Mouse (Mus musculus) hindbrain, embryonic 11.5 days (tissue): Measurements from ENCODE around the gene Sgsm3. TPM values are rescaled to one million over a fixed set of nuclear protein-coding genes. Genes with fewer than 3 reads are reported as not detected.
A peak's percentile ranks its signal among the peaks of the same experiment; 100 is the strongest.

Experiments
- ATAC-seq: fragments of 200-750 bp; cut with Nextera tagmentation; 2 replicates; pipeline ENCODE4 v1.8.0; 2017; ENCODE audit warnings: mild to moderate bottlenecking, moderate TSS enrichment, moderate library complexity; ENCODE audit not compliant: low FRiP score
- DNase-seq: peaks from one replicate; pipeline ENCODE4 v3.0.0-alpha.2; 2015; ENCODE audit warnings: low spot score
- H3K27ac ChIP-seq: fragments of 300-500 bp; sonication (generic); 2 replicates; pipeline ENCODE4 v1.5.1; 2014; ENCODE audit warnings: mild to moderate bottlenecking, low read depth, low read length
- H3K27me3 ChIP-seq: fragments of 300-500 bp; sonication (generic); 2 replicates; pipeline ENCODE4 v1.6.1; 2014; ENCODE audit warnings: mild to moderate bottlenecking, low read length, moderate library complexity, mixed read lengths; ENCODE audit not compliant: control insufficient read depth, insufficient read depth
- H3K36me3 ChIP-seq: fragments of 300-500 bp; sonication (generic); 2 replicates; pipeline ENCODE4 v1.6.1; 2014; ENCODE audit warnings: mild to moderate bottlenecking, low read length, moderate library complexity, mixed read lengths; ENCODE audit not compliant: control insufficient read depth, insufficient read depth
- H3K4me1 ChIP-seq: fragments of 300-500 bp; sonication (generic); replicated peaks from 2 replicates; pipeline ENCODE4 v1.6.1; 2014; ENCODE audit warnings: low read length, mixed read lengths; ENCODE audit not compliant: control insufficient read depth, insufficient read depth
- H3K4me2 ChIP-seq: fragments of 300-500 bp; sonication (generic); replicated peaks from 2 replicates; pipeline ENCODE4 v1.6.1; 2014; ENCODE audit warnings: mild to moderate bottlenecking, low read depth, low read length
- H3K4me3 ChIP-seq: fragments of 300-500 bp; sonication (generic); 2 replicates; pipeline ENCODE4 v1.5.1; 2014; ENCODE audit warnings: low read depth, low read length
- H3K9ac ChIP-seq: fragments of 300-500 bp; sonication (generic); 2 replicates; pipeline ENCODE4 v1.6.1; 2014; ENCODE audit warnings: low read depth, low read length
- H3K9me3 ChIP-seq: fragments of 300-500 bp; sonication (generic); 2 replicates; pipeline ENCODE4 v1.6.1; 2016; ENCODE audit warnings: low read length; ENCODE audit not compliant: control insufficient read depth
- WGBS: fragments of 180-500 bp; shearing (Covaris S2); extraction: QIAGEN DNeasy Blood & Tissue Kit; methylation state at CpG from one replicate; pipeline ENCODE4 v1.1.7; 2014; 5-methylcytosine and 5-hydroxymethylcytosine counted together
- polyA plus RNA-seq: library from polyadenylated mRNA; unstranded; fragments of >200 nt; fragmentation: Nextera tagmentation; extraction: Ambion mirVana; gene quantifications from 2 replicates; pipeline ENCODE4 v1.2.1, GENCODE M21; 2014

The Sgsm3 gene
- polyA plus RNA-seq, 1 experiment from 2014 or later: 17.4 TPM

DNA sequence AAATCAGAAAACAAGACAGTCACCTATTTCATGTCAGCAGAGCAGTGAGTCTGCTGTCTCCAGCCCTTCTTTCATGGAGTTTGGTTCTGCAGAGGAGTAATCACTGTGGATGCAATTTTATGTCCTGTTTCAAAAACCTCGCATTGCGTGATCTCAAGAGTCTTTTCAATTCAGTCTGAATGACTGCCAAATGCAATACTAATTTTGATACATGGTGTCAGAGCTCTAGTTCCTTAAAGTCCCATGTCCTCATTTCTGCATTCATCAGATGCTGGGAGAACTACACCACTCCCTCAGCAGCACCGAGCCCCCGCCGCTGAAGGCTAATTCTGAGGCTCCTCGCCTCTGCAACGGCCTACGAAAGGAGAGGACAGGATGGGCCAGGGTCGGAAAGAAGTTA is 46.3 kb downstream of the Sgsm3 start:
- no peak overlapping the region for H3K27ac ChIP-seq
- peaks cover 2% of the 10 kb centered on the region; the same call in 1 of the 2 replicates for H3K36me3 ChIP-seq
- no peak overlapping the region for H3K4me3 ChIP-seq
- no peaks in the 10 kb centered on the region for H3K9me3 ChIP-seq
- DNase-seq (no peak), ATAC-seq (no peak)
- H3K9ac ChIP-seq: no peak overlapping the region
- H3K27me3 ChIP-seq: no peaks in the 10 kb centered on the region
- WGBS: 95% methylated on average over 9 of the region's 9 CpGs
- H3K4me2 ChIP-seq: no peak overlapping the region
- H3K4me1 ChIP-seq: no peaks in the 10 kb centered on the region

DNA sequence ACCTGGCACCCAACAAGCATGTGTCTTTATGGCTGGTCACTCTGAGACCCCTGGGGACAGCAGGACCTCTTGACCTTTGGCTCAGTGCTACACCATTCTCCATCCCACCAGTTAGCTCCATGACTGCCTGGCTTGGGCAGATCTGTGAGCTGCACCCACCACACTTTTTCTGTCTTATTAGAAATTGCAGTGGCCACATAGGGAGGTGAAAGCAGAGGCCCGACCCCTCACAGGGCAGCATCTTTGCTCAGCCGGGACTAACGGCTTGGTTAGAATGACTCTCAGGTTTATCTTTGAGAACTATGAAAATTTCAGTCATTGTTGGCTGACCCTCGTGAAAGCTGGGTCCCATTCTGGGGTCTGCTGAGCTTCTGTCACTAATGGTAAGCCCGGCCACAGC is 49.3 kb downstream of the Sgsm3 start:
- no peaks in the 10 kb centered on the region for H3K4me1 ChIP-seq
- H3K27ac ChIP-seq: no peak overlapping the region
- no peaks in the 10 kb centered on the region for H3K9me3 ChIP-seq
- 78% methylated on average over 5 of the region's 5 CpGs for WGBS
- ATAC-seq (no peak), DNase-seq (no peak)
- H3K4me3 ChIP-seq: no peak overlapping the region
- no peak overlapping the region for H3K4me2 ChIP-seq
- no peaks in the 10 kb centered on the region for H3K27me3 ChIP-seq
- H3K36me3 ChIP-seq: no peaks in the 10 kb centered on the region
- H3K9ac ChIP-seq: no peak overlapping the region

DNA sequence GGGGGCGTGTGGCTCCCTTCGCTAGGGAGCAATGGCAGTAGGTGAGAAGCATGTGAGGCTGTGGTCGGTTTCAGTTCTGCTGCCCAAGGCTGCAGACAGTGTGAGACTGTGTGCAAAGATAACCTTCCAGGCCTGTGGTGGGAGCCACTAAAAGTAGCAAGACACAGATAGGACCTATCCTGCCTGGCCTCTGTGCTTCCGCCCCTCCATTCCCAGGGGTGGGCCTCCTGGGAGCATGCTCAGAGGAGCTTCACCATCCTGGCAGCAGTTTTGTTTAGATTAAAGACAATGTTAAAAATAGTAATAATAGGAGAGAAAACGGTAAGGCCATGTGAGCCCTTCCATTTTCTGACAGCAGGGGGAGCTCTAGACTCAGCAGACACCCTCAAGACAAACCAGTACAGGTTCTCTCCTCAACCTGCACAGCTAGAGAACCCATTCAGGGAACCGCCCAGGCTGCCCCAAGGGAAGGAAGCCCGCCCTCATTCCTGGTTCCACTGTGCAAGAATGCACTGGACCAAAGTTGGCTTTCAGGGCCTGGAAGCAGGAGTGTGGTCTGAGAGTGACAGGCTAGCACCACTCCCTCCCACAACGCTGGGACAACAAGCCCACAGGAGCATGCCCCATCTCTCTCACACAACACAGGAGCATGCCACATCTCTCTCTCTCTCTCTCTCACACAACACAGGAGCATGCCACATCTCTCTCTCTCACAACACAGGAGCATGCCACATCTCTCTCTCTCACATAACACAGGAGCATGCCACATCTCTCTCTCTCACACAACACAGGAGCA is 50.0 kb downstream of the Sgsm3 start:
- ATAC-seq: no peak
- H3K36me3 ChIP-seq: no peaks in the 10 kb centered on the region
- no peak overlapping the region for H3K27ac ChIP-seq
- DNase-seq: peak; percentile 84
- no peak overlapping the region for H3K9ac ChIP-seq
- H3K27me3 ChIP-seq: no peaks in the 10 kb centered on the region
- no peaks in the 10 kb centered on the region for H3K4me1 ChIP-seq
- H3K4me2 ChIP-seq: no peak overlapping the region
- 49% methylated on average over 8 of the region's 8 CpGs for WGBS
- H3K9me3 ChIP-seq: no peaks in the 10 kb centered on the region
- H3K4me3 ChIP-seq: no peak overlapping the region

DNA sequence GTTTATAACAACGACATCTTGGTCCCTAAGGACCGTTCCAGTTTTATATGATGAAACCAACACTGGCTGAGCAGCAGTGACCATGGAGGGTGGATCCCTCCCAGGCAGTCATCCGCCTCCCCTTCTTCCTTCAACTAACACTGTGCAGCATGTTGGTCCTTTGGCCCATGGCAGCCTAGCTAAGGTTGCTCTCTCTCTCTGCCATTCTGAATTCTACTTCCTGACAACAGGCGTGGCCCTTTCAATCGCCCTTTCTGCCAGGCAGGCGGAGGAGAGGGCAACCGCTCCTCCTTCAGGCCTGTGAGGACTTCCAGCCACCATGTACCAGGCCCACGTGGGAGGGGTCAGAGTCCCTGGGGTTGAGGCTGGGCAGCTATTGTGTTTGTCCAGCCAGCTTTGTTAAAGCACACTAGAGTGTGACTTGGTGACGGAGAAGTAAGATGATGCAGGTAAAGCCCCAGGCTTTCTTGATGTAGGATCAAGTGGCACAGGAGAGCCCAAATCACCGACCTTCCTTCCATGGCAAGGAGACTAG is 53.4 kb downstream of the Sgsm3 start:
- no peak overlapping the region for H3K4me2 ChIP-seq
- no peak overlapping the region for H3K4me3 ChIP-seq
- H3K9me3 ChIP-seq: no peaks in the 10 kb centered on the region
- 58% methylated on average over 10 of the region's 10 CpGs for WGBS
- no peak for DNase-seq
- no peaks in the 10 kb centered on the region for H3K36me3 ChIP-seq
- no peaks in the 10 kb centered on the region for H3K4me1 ChIP-seq
- ATAC-seq: no peak
- no peak overlapping the region for H3K27ac ChIP-seq
- H3K9ac ChIP-seq: no peak overlapping the region
- no peaks in the 10 kb centered on the region for H3K27me3 ChIP-seq

DNA sequence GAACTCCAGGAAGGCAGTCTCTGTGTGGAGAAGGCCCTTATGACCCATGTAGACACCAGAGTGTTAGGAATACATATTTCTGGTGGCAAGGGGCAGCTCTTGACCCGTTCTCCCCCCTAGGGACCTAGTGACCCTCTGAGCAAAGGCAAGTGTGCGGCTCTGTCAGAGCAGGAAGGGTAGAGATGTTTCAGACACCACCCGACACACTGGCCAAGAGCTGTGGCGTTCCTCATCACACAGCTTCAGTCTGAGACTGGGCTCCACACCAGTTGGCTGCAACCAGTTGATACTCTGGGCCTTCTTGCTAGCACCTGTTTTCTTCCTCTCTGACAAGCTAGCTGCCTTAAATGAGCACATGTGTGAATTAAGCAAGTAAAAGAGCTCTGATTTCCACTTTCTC is 54.0 kb downstream of the Sgsm3 start:
- H3K9me3 ChIP-seq: no peaks in the 10 kb centered on the region
- WGBS: 78% methylated on average over 4 of the region's 4 CpGs
- no peaks in the 10 kb centered on the region for H3K36me3 ChIP-seq
- H3K27me3 ChIP-seq: no peaks in the 10 kb centered on the region
- no peak overlapping the region for H3K4me3 ChIP-seq
- DNase-seq: no peak
- no peak overlapping the region for H3K27ac ChIP-seq
- no peak overlapping the region for H3K4me2 ChIP-seq
- no peaks in the 10 kb centered on the region for H3K4me1 ChIP-seq
- H3K9ac ChIP-seq: no peak overlapping the region
- ATAC-seq: no peak

DNA sequence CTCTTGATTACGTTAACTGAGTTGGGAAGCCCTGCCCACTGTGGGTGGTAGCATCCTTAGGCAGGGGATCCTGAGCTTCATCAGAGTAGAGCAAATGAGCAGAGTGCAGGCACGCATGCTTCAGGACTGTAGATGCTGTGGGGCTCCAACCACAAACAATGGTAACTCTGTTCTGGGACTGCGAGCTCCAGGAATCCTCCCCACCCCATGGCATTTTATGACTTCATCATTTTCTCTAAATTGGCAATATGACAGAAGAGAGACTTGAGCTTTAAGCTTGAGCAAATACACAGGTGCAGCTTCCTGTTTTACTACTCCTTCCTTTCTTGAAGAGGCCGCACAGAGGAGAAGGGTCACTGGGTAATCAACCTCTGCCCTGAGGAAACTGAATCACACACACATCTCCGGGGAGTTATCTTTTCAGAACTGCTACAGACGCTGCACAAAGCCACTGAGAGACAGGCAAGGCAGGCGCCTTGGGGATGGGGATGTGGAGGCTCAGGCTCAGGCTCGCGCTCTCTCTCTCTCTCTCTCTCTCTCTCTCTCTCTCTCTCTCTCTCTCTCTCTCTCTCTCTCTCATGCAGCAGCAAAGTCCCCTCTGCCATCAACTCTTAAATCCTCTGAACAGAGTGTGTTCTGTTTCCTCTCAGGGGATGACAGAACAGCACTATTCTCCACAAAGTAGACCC is 55.5 kb downstream of the Sgsm3 start:
- no peaks in the 10 kb centered on the region for H3K36me3 ChIP-seq
- H3K4me1 ChIP-seq: no peaks in the 10 kb centered on the region
- ATAC-seq: no peak
- peak; percentile 22 for DNase-seq
- H3K27ac ChIP-seq: no peak overlapping the region
- H3K9me3 ChIP-seq: no peaks in the 10 kb centered on the region
- no peak overlapping the region for H3K4me3 ChIP-seq
- 44% methylated on average over 9 of the region's 9 CpGs for WGBS
- H3K27me3 ChIP-seq: no peaks in the 10 kb centered on the region
- no peak overlapping the region for H3K4me2 ChIP-seq
- H3K9ac ChIP-seq: no peak overlapping the region

DNA sequence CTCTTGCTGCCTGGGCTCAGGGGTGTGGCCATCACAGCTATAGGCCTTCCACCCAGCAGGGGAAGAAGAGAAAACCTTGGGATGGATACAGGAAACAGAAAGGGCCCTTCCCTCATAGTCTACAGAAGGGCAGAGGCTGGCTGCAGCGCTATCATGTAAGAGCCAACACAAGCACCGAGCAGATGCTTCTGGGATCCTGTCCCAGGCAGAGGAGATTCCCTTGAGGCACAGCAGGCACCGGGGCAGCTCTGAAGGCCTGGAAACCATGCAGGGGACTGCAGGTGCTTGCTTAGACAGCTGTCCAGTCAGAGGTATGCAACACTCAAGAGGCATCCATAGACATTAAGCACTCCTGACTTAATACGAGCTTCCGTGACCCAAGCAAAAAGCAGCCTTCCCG is 56.6 kb downstream of the Sgsm3 start:
- H3K27me3 ChIP-seq: no peaks in the 10 kb centered on the region
- no peak for ATAC-seq
- H3K9ac ChIP-seq: no peak overlapping the region
- no peaks in the 10 kb centered on the region for H3K9me3 ChIP-seq
- no peak overlapping the region for H3K4me3 ChIP-seq
- WGBS: 75% methylated on average over 6 of the region's 6 CpGs
- H3K4me2 ChIP-seq: no peak overlapping the region
- no peaks in the 10 kb centered on the region for H3K4me1 ChIP-seq
- no peak overlapping the region for H3K27ac ChIP-seq
- DNase-seq: no peak
- H3K36me3 ChIP-seq: no peaks in the 10 kb centered on the region

DNA sequence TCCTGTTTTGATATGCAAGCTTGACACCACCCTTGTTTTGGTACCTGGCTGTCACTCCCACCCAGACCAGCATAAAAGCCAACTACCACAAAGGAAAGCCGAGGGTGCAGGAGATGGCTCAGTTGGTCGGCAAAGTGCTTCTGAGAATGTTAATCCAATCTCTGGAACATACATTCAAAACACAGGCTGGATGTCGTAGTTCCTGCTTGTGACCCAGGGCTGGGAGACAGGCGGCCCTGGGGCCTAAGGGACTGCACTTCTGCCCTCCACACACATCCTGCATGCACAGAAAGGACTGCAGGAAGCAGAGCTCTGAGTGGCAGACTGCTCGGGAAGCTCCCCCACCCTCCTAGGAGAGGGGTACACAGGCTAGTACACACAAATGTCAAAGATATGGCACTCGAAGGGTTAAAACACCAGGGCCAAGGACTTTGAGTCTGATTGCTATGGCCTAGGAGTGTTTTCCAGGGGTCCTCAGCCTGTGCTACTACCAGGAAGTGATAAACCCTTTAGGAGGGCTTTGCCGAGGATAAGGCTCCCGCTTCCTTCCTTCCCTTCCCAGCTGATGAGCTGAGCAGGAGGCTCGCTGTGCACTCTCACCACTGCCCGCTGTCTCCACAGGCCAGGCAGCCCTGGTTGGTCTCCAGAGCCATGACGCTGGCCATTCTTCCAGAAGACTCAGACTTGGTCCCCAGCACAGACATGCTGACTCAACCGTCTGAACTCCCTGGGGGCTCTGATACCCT is 58.0 kb downstream of the Sgsm3 start:
- Histone ChIP-seq H3K4me1 (no peaks in the 10 kb centered on the region), H3K4me2 (no peak overlapping the region), H3K27me3 (no peaks in the 10 kb centered on the region), H3K9me3 (no peaks in the 10 kb centered on the region), H3K36me3 (no peaks in the 10 kb centered on the region), H3K27ac (no peak overlapping the region), H3K4me3 (no peak overlapping the region), H3K9ac (no peak overlapping the region)
- 69% methylated on average over 12 of the region's 12 CpGs for WGBS
- DNase-seq (peak; percentile 24), ATAC-seq (no peak)
